Mouse (Mus musculus) lung, postnatal 0 days (tissue): ENCODE measurements at regions not wholly inside any gene's neighbourhood (a gene's known extent, or its start where the extent isn't known, plus 50 kb on each side); places are given as distances from the start of the nearest gene placed in this dataset.
A peak's percentile ranks its signal among the peaks of the same experiment; 100 is the strongest.

Experiments used
- ATAC-seq: fragments of 200-750 bp; cut with Nextera tagmentation; 2 replicates; pipeline ENCODE4 v1.8.0; 2017; ENCODE audit warnings: moderate library complexity
- DNase-seq: peaks from one replicate; pipeline ENCODE4 v3.0.0-alpha.2; 2016; ENCODE audit warnings: low spot score
- H3K27ac ChIP-seq: fragments of 300-500 bp; sonication (generic); 2 replicates; pipeline ENCODE4 v1.5.1; 2014; ENCODE audit warnings: antibody characterized with exemption, mild to moderate bottlenecking, low read length, mixed read lengths
- H3K27me3 ChIP-seq: fragments of 300-500 bp; sonication (generic); replicated peaks from 2 replicates; pipeline ENCODE4 v1.6.1; 2014; ENCODE audit warnings: low read length, mixed read lengths; ENCODE audit not compliant: insufficient read depth
- H3K36me3 ChIP-seq: fragments of 300-500 bp; sonication (generic); 2 replicates; pipeline ENCODE4 v1.6.1; 2014; ENCODE audit warnings: low read length, mixed read lengths; ENCODE audit not compliant: insufficient read depth
- H3K4me1 ChIP-seq: fragments of 300-500 bp; sonication (generic); 2 replicates; pipeline ENCODE4 v1.6.1; 2014; ENCODE audit warnings: antibody characterized with exemption, low read depth, low read length, mixed read lengths; ENCODE audit not compliant: insufficient read depth
- H3K4me2 ChIP-seq: fragments of 300-500 bp; sonication (generic); replicated peaks from 2 replicates; pipeline ENCODE4 v1.6.1; 2014; ENCODE audit warnings: low read depth, mild to moderate bottlenecking, low read length, moderate library complexity, mixed read lengths
- H3K4me3 ChIP-seq: fragments of 300-500 bp; sonication (generic); 2 replicates; pipeline ENCODE4 v1.5.1; 2014; ENCODE audit warnings: low read depth, low read length
- H3K9ac ChIP-seq: fragments of 300-500 bp; sonication (generic); replicated peaks from 2 replicates; pipeline ENCODE4 v1.6.1; 2014; ENCODE audit warnings: low read depth, mild to moderate bottlenecking
- H3K9me3 ChIP-seq: fragments of 300-500 bp; sonication (generic); 2 replicates; pipeline ENCODE4 v1.6.1; 2016; ENCODE audit warnings: low read length, mixed read lengths
- CTCF ChIP-seq: IDR thresholded peaks from 2 replicates; pipeline ENCODE4 v1.5.1; 2016; ENCODE audit warnings: antibody characterized with exemption, mild to moderate bottlenecking
- EP300 ChIP-seq: IDR thresholded peaks from 2 replicates; pipeline ENCODE4 v1.6.1; 2016; ENCODE audit warnings: antibody characterized with exemption, mild to moderate bottlenecking, control low read depth
- WGBS: fragments of 180-500 bp; shearing (Covaris S2); extraction: QIAGEN DNeasy Blood & Tissue Kit; methylation state at CpG from one replicate; pipeline ENCODE4 v1.1.7; 2014; 5-methylcytosine and 5-hydroxymethylcytosine counted together

GRCm38 (mm10) chr1:88763725-88764364 is 61.8 kb upstream of the Arl4c start:
- H3K36me3 ChIP-seq: no peaks in the 10 kb centered on the region
- H3K4me1 ChIP-seq: no peaks in the 10 kb centered on the region
- no peak overlapping the region for H3K4me2 ChIP-seq
- no peak overlapping the region for H3K9ac ChIP-seq
- H3K27ac ChIP-seq: no peak overlapping the region
- DNase-seq (no peak), ATAC-seq (no peak)
- no peak for TF ChIP-seq CTCF
- no peak for TF ChIP-seq EP300
- H3K4me3 ChIP-seq: no peak overlapping the region
- H3K9me3 ChIP-seq: no peaks in the 10 kb centered on the region
- WGBS: 60% methylated on average over 6 of the region's 6 CpGs
- H3K27me3 ChIP-seq: no peaks in the 10 kb centered on the region

- H3K36me3 ChIP-seq: no peaks in the 10 kb centered on the region
- H3K4me3 ChIP-seq: no peak overlapping the region
- no peaks in the 10 kb centered on the region for H3K27me3 ChIP-seq
- no peak for DNase-seq
- no peaks in the 10 kb centered on the region for H3K9me3 ChIP-seq
- H3K9ac ChIP-seq: no peak overlapping the region
- no peak for TF ChIP-seq EP300
- TF ChIP-seq CTCF: no peak
- 96% methylated on average over 1 of the region's 1 CpGs for WGBS
- no peaks in the 10 kb centered on the region for H3K4me1 ChIP-seq
- ATAC-seq: no peak
- H3K27ac ChIP-seq: no peak overlapping the region
- no peak overlapping the region for H3K4me2 ChIP-seq
These were observed 62.5 kb upstream of the Arl4c start for GRCm38 (mm10) chr1:88764478-88764877.

GRCm38 (mm10) chr1:88777009-88777408 is 75.0 kb upstream of the Arl4c start:
- no peak for ATAC-seq
- H3K27ac ChIP-seq: no peak overlapping the region
- H3K36me3 ChIP-seq: no peaks in the 10 kb centered on the region
- 89% methylated on average over 5 of the region's 5 CpGs for WGBS
- H3K9me3 ChIP-seq: no peaks in the 10 kb centered on the region
- no peak overlapping the region for H3K4me2 ChIP-seq
- no peak overlapping the region for H3K9ac ChIP-seq
- TF ChIP-seq CTCF: peak; percentile 51
- TF ChIP-seq EP300: no peak
- H3K27me3 ChIP-seq: no peaks in the 10 kb centered on the region
- no peak for DNase-seq
- H3K4me1 ChIP-seq: no peaks in the 10 kb centered on the region
- H3K4me3 ChIP-seq: no peak overlapping the region

DNA sequence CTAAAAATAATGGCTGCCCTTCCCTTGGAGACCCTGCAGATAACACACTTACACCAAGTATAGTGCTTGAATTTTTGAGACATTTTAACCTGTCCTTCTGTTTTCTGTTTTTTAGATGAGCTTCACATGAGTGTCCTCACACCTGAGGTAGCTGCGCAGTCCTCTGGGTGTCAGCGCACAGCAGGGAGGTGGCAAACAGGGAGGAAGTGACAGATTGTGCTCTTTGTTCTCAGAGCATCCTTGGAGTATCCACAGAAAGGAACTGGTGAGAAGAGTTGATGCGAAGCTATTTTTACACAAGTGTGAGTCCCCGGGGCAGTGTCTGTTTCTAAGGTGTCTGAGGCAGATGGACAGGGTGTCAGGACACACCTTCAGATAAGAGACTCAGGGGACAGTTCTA is 78.2 kb upstream of the Arl4c start:
- TF ChIP-seq CTCF: no peak
- no peak for TF ChIP-seq EP300
- Histone ChIP-seq H3K27me3 (no peaks in the 10 kb centered on the region), H3K9me3 (no peaks in the 10 kb centered on the region), H3K9ac (no peak overlapping the region), H3K27ac (no peak overlapping the region), H3K4me3 (no peak overlapping the region), H3K36me3 (no peaks in the 10 kb centered on the region), H3K4me2 (no peak overlapping the region), H3K4me1 (no peaks in the 10 kb centered on the region)
- 73% methylated on average over 4 of the region's 4 CpGs for WGBS
- ATAC-seq (no peak), DNase-seq (no peak)

GRCm38 (mm10) chr1:88783083-88783482 is 81.1 kb upstream of the Arl4c start:
- Histone ChIP-seq H3K27ac (no peak overlapping the region), H3K9me3 (no peaks in the 10 kb centered on the region), H3K27me3 (no peaks in the 10 kb centered on the region), H3K36me3 (no peaks in the 10 kb centered on the region), H3K9ac (no peak overlapping the region), H3K4me3 (no peak overlapping the region), H3K4me2 (no peak overlapping the region), H3K4me1 (no peaks in the 10 kb centered on the region)
- DNase-seq: peak; percentile 29
- 56% methylated on average over 4 of the region's 4 CpGs for WGBS
- TF ChIP-seq EP300 (no peak), CTCF (no peak)
- ATAC-seq: 0 out of 2 replicates have a peak, but pooled peaks have one; percentile 26

GRCm38 (mm10) chr1:88784866-88785620 is 83.0 kb upstream of the Arl4c start:
- no peak for TF ChIP-seq EP300
- no peak for TF ChIP-seq CTCF
- no peak for ATAC-seq
- H3K27me3 ChIP-seq: no peaks in the 10 kb centered on the region
- H3K9ac ChIP-seq: no peak overlapping the region
- H3K36me3 ChIP-seq: no peaks in the 10 kb centered on the region
- H3K4me1 ChIP-seq: no peaks in the 10 kb centered on the region
- WGBS: 43% methylated on average over 4 of the region's 5 CpGs
- no peak for DNase-seq
- no peak overlapping the region for H3K4me3 ChIP-seq
- no peaks in the 10 kb centered on the region for H3K9me3 ChIP-seq
- H3K27ac ChIP-seq: no peak overlapping the region
- H3K4me2 ChIP-seq: no peak overlapping the region
